Mouse (Mus musculus) CD8-positive naive resting alpha-beta T cell, adult 2 months (primary cell): ENCODE results near the gene Chaf1b.

Experiments used
- DNase-seq, 2 experiments: peaks; one replicate each; pipeline ENCODE4 v3.0.0; 2022; ENCODE audit warnings: low read depth in 2 of 2, low spot score in 2 of 2

Chaf1b gene

GRCm38 (mm10) chr16:93942796-93943502, 59.2 kb downstream of the Chaf1b start:
- DNase-seq, result no peak

- DNase-seq, result no peak
These were observed 60.6 kb downstream of the Chaf1b start for GRCm38 (mm10) chr16:93944301-93944700.

GRCm38 (mm10) chr16:93947396-93947795, 63.7 kb downstream of the Chaf1b start:
- DNase-seq, result no peak
